Mouse (Mus musculus): Measurements from ENCODE around the gene Apba2.

Gene Apba2

GRCm38 (mm10) chr7:64501536-64502270 lies at the start of gene Apba2:
Apba2 (plus strand) TSS chr7:64501706.
- no peak for TF ChIP-seq GATA4 (IDR thresholded peaks at IDR 0.05; ENCODE audit: insufficient replicate concordance, low read length)

- no peak for TF ChIP-seq GATA4 (IDR thresholded peaks at IDR 0.05; ENCODE audit: insufficient replicate concordance, low read length)
These were observed 49.6 kb upstream of the Apba2 start for GRCm38 (mm10) chr7:64451861-64452382.

DNA sequence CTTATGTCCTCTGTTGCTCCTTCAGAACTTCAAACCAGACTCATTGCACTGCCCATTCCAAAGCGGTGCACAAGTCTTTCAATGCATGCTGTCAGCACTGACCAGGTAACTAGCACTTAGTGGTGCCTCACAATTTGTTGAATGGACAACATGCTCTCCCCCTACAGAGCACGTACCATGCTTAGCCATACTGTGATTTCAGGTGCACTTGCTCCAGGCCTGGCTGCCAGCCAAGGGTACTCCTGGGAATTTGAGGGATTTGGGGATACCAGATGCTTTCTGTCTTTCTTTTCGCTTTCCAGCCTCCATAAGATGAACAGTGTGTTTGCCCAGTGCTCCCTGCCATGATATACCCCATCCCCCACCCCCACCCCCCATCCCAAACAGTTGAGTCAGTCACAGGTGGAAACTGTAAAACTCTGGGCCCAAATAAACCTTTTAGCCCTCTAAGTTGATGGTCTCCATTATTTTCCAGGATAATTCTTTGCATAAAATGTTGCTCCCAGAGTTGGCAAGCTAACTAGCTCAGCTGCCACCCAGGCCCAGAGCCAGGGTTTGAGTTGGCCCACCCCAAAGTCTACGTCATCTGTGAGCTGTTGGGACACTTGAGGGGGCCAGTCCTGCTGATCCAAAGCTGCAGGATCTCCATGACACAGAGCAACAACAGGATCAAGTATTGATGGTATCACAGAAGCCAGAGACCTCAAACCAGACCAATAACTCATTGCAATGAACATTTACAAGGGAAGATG lies 48.9 kb upstream of the Apba2 start:
- no peak for TF ChIP-seq GATA4 (IDR thresholded peaks at IDR 0.05; ENCODE audit: insufficient replicate concordance, low read length)

- no peak for TF ChIP-seq GATA4 (IDR thresholded peaks at IDR 0.05; ENCODE audit: insufficient replicate concordance, low read length)
These were observed 45.3 kb upstream of the Apba2 start for GRCm38 (mm10) chr7:64456176-64456575.

DNA sequence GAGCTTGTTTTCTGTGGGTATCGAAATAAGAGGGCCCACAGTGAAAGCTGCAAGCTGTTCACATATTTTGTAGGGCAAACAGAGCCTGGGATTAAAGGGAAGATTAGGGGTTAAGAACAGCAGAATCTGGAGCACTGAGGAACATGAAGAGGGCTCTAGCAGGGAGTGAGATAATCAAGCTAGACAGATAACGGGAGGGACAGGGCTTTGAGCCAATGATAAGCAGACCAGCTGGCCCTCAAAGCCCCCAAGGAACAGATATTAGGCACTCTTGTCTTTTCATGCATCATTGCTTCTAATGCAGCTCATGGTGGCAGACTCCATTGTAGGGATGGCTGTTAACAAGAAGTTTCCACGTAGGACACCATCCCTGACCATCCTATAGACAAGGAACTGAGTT lies 44.8 kb upstream of the Apba2 start:
- no peak for TF ChIP-seq GATA4 (IDR thresholded peaks at IDR 0.05; ENCODE audit: insufficient replicate concordance, low read length)

DNA sequence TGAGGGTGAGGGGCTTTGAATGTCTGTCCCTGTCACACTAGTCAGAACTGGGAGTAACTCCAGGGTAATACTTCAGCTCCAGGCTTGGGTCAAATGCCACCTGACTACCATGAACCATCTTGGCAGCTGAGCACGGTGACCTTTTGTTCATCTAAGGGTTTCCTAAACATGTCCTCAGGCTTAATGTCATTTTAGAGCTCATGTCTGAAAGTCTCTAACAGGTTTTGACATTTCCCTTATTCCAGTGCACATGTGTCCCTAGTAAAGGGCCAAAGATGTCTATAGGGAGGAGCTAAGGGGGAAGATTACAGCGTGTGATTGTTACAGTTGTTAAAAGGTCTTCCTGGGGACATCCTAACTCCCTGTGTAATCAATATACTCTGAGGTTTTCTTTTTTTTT lies 43.7 kb upstream of the Apba2 start:
- no peak for TF ChIP-seq GATA4 (IDR thresholded peaks at IDR 0.05; ENCODE audit: insufficient replicate concordance, low read length)

GRCm38 (mm10) chr7:64497438-64497837 lies 4.1 kb upstream of the Apba2 start:
- no peak for TF ChIP-seq GATA4 (IDR thresholded peaks at IDR 0.05; ENCODE audit: insufficient replicate concordance, low read length)

- no peak for TF ChIP-seq GATA4 (IDR thresholded peaks at IDR 0.05; ENCODE audit: insufficient replicate concordance, low read length)
These were observed 1.0 kb downstream of the Apba2 start for GRCm38 (mm10) chr7:64502271-64503180.

- TF ChIP-seq GATA4 (IDR thresholded peaks at IDR 0.05; ENCODE audit: insufficient replicate concordance, low read length), result no peak
These were observed 2.1 kb downstream of the Apba2 start for GRCm38 (mm10) chr7:64503641-64504040.

DNA sequence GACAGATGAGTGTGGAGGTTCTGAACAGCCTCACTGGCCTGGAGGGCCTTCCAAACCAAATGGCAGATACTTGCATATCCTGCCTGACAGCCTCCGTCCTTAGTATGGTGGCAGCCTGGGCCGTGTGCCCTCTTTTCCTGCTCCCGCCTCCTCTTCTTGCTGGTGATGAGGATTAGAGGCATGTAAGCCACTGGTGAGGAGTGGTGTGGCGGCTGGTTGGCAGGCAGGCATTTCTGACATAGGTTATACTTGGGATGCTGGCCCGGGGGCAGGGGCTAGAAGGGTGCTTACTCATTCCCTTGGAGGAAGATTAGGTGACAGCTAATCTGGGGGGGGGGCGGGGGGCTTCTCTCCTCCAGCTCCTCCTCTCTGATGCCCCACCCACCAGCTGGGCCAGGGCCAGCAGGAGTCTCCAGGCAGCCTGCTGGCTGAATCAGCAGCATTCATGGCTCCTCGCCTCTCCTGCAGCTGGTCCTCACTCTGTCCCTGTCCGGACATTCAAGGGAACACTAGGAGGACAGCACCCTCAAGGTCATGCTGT lies 3.3 kb downstream of the Apba2 start:
- TF ChIP-seq GATA4 (IDR thresholded peaks at IDR 0.05; ENCODE audit: insufficient replicate concordance, low read length), result no peak

- TF ChIP-seq GATA4 (IDR thresholded peaks at IDR 0.05; ENCODE audit: insufficient replicate concordance, low read length), result no peak
These were observed 4.1 kb downstream of the Apba2 start for GRCm38 (mm10) chr7:64505571-64505970.

DNA sequence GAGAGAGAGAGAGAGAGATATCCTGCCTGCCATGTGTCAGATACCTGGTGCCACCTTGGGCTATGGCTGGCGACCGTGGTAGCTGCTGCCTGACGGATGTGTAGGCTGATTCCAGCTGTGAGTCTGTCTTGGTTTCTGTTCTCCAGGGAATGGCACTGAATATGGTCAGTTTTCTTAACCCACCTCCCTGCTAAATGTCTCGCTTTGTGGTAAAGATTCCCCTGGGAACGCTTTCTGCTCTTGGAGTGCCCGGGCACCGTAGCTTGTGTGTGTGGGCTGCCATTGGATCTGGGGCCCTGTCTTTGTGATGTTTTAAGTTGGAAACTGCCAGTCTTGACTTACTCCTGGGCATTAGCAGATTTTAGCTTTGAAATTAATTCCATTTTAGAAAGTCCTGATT lies 7.3 kb downstream of the Apba2 start:
- no peak for TF ChIP-seq GATA4 (IDR thresholded peaks at IDR 0.05; ENCODE audit: insufficient replicate concordance, low read length)

DNA sequence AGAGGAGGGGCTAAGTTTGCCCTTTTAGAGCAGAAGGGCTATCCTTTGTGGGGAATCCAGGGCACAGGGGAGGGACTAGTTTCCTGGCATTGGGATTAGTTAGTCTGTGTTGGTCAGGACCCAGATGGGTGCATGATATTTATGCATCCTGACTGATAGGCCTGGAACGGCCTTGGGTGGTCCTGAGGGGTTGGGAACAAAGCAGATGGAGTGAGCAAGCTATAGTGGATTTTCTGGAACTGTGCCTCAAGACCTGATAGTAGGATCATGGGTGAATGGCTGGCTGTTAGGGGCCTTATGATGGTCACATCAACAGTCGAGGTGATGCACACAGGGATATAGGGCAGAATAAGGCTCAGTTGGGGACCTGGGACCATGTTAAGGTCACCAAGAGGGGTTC lies 8.4 kb downstream of the Apba2 start:
- TF ChIP-seq GATA4 (IDR thresholded peaks at IDR 0.05; ENCODE audit: insufficient replicate concordance, low read length), result no peak

GRCm38 (mm10) chr7:64510526-64511210 lies 9.2 kb downstream of the Apba2 start:
- TF ChIP-seq GATA4 (IDR thresholded peaks at IDR 0.05; ENCODE audit: insufficient replicate concordance, low read length), result no peak
